Mouse (Mus musculus): Measurements from ENCODE around the gene Crygc. TPM values are rescaled to one million over a fixed set of nuclear protein-coding genes. Genes with fewer than 3 reads are reported as not detected.

The Crygc gene
- total RNA-seq, 1 experiment, result 1.3 TPM

GRCm38 (mm10) chr1:65028206-65028605 lies 45.3 kb downstream of the Crygc start:
- H3K9ac ChIP-seq (ENCODE audit: insufficient read depth, low read depth, low read length, poor library complexity, severe bottlenecking), result no peak overlapping the region
- no peak for TF ChIP-seq CHD2 (IDR thresholded peaks at IDR 0.05; ENCODE audit: low read depth, low read length)
- no peak for TF ChIP-seq HCFC1 (IDR thresholded peaks at IDR 0.05; ENCODE audit: borderline replicate concordance, insufficient read depth, low read length)
- TF ChIP-seq ZNF384 (IDR thresholded peaks at IDR 0.05; ENCODE audit: low read depth, low read length), result no peak
- no peak for TF ChIP-seq ZC3H11A (IDR thresholded peaks at IDR 0.05; ENCODE audit: borderline replicate concordance, low read depth, low read length)
- no peak for TF ChIP-seq MAFK (IDR thresholded peaks at IDR 0.05; ENCODE audit: insufficient read depth, low read depth, low read length)
- H3K36me3 ChIP-seq (ENCODE audit: control insufficient read depth, insufficient read depth, low read length, poor library complexity, severe bottlenecking), result no peaks in the 10 kb centered on the region
- DNase-seq (ENCODE audit: low read depth, low spot score), result no peak
- no peak overlapping the region for H3K27ac ChIP-seq (ENCODE audit: insufficient read depth, low read depth, low read length, poor library complexity, severe bottlenecking)
- H3K9me3 ChIP-seq (ENCODE audit: control insufficient read depth, insufficient read depth, low read depth, low read length), result no peaks in the 10 kb centered on the region
- H3K4me1 ChIP-seq (ENCODE audit: control insufficient read depth in 2 of 2, insufficient read depth in 2 of 2, low read length in 2 of 2, poor library complexity in 1 of 2), result no peaks in the 10 kb centered on the region
- in situ Hi-C loops (cut with MboI; ENCODE audit: low sequenced_read_pairs in 2 of 2, unreplicated experiment in 2 of 2), result no loop called here
- H3K4me3 ChIP-seq (ENCODE audit: insufficient read depth in 1 of 2, low read depth in 1 of 2, low read length in 2 of 2, poor library complexity in 1 of 2, severe bottlenecking in 1 of 2), result no peak overlapping the region; a peak in 1 of 4 replicates

Other genes with a start within 250 kb of the Crygc start
- 9.8 and 10.7 TPM in 2 replicates for gene Plekhm3, start 116.9 kb downstream of the Crygc start, total RNA-seq (2012; rRNA removed)
- 0.37 and 1.6 TPM in 2 replicates for gene Akr1cl, start 40.9 kb downstream of the Crygc start, total RNA-seq (2012; rRNA removed)
- gene Cryge, start 22.5 kb downstream of the Crygc start, total RNA-seq (2012; rRNA removed), result 0.42 and 4.3 TPM in 2 replicates
- 1.6 TPM in 1 of 2 replicates, not detected in the other for gene Crygd, start 10.2 kb downstream of the Crygc start, total RNA-seq (2012; rRNA removed)
- 0.48 and 0.67 TPM in 2 replicates for gene Crygb, start 8.6 kb upstream of the Crygc start, total RNA-seq (2012; rRNA removed)
- 1.5 and 2.3 TPM in 2 replicates for gene Cryga, start 29.7 kb upstream of the Crygc start, total RNA-seq (2012; rRNA removed)
- gene Gm28845, start 45.9 kb upstream of the Crygc start, total RNA-seq (2012; rRNA removed), result 0.58 TPM in 1 of 2 replicates, not detected in the other
- gene D630023F18Rik, start 49.5 kb upstream of the Crygc start, total RNA-seq (2012; rRNA removed), result 4.7 and 6.1 TPM in 2 replicates
- gene Idh1, start 112.8 kb upstream of the Crygc start, total RNA-seq (2012; rRNA removed), result 25.0 and 51.1 TPM in 2 replicates
- gene Pikfyve, start 113.0 kb upstream of the Crygc start, total RNA-seq (2012; rRNA removed), result 29.1 and 30.4 TPM in 2 replicates
- 0.09 and 0.11 TPM in 2 replicates for gene Pth2r, start 208.4 kb upstream of the Crygc start, total RNA-seq (2012; rRNA removed)